Mouse (Mus musculus) left cerebral cortex, postnatal 10 days (tissue): ENCODE data around the gene Desi2. TPM values are rescaled to one million over a fixed set of nuclear protein-coding genes. Genes with fewer than 3 reads are reported as not detected.
"Not testable (repeated sequence)": the region's sequence is repeated elsewhere in the genome, so short reads cannot be mapped to it uniquely, and the experiment has no call there.

Experiments
- DNase-seq, 2 experiments: peaks; one replicate each; pipeline ENCODE4 v3.0.0; 2021 to 2022; ENCODE audit warnings: low spot score in 2 of 2, mixed read lengths in 1 of 2; ENCODE audit errors: extremely low spot score in 1 of 2
- intact Hi-C: fragments of 180-260 bp; cut with DNase I; formaldehyde crosslinking; loops from one replicate; pipeline ENCODE4 v1.15.1; 2025
- total RNA-seq, 2 experiments: library from RNA; stranded (reverse); gene quantifications; 2 replicates each; pipeline ENCODE4 v1.2.3; 2021

Gene Desi2
- 10 to 100 TPM; 23.6 to 25.8 TPM for total RNA-seq

DNA sequence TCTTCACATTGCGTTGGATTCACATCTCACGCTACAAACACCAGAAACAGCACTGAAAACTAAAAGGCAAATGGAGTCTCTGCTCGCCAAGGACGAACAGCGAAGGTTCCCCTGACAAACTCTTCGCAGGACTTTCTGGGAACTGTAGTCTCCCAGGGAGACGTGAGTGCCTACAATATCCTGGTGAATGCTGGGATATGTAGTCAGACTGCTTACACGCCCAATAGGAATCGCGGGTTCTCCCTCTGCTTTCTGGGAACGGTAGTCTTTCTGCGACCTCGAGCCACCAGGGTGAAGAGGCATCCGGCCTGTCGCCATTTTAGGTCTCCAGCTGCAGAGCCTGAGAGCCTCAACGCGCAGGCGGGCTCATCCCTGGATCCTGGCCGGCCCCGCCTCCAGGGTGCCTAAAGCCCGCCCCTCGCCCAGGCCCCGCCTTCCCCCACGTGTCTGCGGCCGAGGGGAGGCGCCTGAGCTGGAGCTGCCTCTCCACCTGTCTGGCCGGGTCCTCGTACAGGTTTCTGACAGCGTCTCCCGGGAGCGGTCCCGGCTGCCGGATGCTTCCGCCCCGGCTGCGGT lies at the start of gene Desi2:
TSS of gene Desi2 (plus strand) at position 202 of the 576 bp plus-strand sequence.
- DNase-seq: peak; percentile 95 to 97
- intact Hi-C loops: not testable (repeated sequence)

DNA sequence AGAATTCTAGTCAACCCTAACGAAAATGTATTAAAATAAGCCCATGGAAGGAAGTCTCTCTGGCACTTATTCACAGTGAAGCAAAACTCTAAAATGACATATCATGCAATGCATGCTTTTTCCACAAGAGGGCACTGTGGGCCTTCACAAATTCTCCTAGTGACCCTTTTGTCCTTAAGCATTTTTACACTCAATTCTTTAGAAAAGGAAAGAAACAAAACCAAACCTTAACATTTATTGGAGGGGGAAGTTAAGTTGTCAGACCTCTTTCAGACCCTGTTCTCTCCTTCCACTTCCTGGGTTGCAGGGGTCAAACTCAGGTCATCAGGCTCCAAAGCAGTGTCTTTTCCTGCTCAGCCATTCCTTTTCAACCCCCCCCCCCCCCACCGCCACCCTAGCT lies 40.7 kb upstream of the Desi2 start:
- DNase-seq: peak in 1 of 2 experiments; percentile 42
- intact Hi-C loops: loop anchor here (5.0 kb wide), 1 partner anchor 156 kb away; no protein-coding TSS in a partner anchor

DNA sequence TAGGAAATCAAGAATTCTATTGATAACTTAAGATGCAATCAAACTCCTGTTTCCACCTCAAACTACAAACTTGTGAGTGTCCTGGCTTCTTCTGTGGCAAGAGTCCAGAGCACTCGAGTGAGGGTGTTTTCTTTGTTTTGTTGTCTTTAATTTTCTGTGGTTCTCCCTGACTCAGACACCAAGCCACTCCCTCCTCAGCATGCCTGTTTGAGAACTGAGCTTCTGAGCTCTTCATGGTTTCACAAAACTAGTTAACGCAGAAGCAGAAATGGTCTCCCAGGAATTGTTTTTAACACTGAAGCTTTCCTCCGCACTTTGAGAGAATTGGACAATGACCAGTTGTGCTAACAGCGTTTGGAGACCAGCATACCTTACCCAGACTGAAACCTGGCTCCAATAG lies 40.3 kb upstream of the Desi2 start:
- intact Hi-C loops: loop anchor here (5.0 kb wide), 1 partner anchor 155 kb away; no protein-coding TSS in a partner anchor
- DNase-seq: not testable (repeated sequence)

DNA sequence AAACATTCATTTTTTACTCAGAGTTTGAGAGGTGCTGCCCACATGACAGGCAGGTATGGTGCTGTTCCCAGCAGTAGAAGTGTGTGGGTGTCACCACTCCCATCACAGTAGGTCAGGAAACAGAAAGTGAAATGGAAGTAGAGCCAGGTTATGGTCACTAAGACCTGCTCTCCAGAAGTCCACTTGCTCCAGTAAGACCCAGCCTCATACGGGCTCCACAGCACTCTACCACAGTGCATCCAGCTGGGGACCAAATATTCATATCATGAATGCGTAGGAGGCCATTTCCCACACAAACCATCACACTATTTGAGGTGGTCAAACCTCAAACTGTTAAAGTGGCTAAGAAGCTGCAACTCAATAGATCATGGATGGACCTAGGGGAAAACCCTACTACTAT lies 5.0 kb upstream of the Desi2 start:
- intact Hi-C loops: no loop called here
- no peak for DNase-seq

DNA sequence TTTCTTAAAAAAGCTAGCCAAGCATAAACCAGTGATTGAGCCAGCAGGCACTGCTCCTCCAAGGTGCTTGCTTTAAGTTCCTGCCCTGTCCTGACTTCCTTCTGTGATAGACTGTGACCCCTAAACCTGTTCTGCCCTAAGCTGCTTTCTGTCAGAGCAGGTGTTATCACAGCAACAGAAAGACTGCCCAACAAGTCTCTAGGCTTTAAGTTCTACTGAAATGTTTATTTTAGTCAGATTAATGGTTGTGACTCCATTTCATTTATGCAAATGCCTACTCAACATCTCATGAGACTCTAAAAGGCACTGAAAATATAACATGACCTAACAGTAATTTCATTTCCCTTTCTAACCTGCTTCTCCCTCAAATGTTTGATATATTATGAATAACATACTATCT lies 1.6 kb upstream of the Desi2 start:
- DNase-seq: no peak
- intact Hi-C loops: no loop called here

DNA sequence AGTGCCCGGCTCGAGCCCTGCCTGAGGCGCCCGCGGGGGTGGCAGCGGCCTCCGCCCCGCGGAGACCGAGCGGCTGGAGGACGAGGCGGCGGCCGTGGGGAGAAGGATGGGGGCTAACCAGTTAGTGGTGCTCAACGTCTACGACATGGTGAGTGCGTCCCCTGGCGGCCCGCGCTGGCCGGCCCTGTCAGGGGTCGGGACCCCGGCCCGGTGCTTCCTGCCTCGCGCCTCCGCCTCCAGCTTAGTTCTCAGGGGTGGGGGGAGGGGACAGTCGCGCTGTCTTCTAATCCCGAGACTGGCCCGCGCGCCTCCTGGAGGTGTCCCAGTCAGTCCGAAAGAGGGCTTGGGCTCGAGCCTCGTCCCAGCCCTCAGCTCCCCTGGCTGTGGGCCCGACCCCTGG lies 593 bp downstream of the Desi2 start:
- intact Hi-C loops: not testable (repeated sequence)
- DNase-seq: peak in 1 of 2 experiments; percentile 82

DNA sequence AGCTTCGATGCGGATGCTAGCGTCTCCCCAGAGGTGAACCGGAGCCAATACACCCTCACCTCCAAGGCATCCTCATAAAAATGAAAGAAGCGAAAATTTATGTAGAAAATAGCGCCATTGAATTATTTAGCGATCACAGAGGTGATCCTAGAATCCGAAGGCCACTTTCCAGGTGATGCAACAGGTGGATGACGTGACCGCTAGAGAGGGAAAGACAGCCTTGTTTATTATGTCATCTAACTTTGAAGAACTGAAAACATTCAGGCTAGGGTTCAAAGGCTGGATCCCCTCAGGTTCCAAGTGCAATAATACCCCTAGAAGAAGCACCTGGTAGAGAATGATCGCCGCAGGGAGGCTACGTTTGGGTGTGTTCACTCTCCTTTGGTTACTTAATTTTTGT lies 1.2 kb downstream of the Desi2 start:
- DNase-seq: no peak
- intact Hi-C loops: no loop called here

DNA sequence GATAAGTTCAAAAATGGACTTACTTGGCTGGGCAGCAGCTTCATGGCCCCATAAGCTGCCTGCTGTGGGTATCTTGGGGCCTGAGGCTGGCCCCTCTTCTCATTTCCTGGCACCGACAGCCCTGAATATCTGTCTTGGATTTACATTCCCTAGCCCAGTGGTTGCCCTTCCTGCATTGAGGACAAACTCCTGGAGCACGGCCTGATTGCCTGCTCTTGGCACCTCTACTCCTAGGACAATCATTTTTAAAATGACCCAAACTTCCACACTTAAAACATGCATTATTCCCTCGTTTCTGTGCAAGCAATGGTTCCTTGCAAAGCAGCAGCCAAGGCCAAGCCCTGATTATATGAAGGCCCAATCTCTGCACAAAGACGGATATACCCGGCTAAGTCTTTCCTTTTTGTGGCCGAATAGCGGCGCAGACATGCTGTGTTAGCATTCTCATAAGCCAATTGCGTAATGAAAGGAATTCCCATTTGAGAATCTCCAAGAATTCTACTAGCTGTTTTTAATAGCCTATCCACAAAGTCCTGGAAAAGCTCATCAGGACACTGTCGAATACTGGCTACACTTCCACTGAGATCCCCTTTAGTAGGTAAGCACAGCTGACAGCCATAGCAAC lies 18.6 kb downstream of the Desi2 start:
- intact Hi-C loops: no loop called here
- DNase-seq: no peak

DNA sequence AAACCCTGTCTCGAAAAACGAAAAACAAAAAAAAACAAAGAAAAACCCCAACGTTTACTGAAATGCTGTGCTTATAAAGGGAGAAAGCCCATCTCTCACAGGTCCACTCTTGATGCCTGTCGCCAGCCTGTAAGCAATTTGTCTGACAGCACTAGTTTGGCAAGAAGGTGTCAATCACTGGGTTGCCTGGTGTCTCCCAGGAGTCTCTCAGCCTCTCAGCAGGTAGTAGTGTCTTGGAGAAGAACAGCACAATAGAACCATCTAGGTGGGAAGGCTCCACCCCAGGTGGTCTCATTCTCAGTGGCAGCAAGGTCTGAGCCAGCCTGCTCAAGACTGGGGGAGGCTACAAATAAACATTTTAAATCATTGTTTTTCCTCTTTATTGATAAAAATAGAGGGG lies 20.6 kb downstream of the Desi2 start:
- DNase-seq, intact Hi-C loops: not testable (repeated sequence)

DNA sequence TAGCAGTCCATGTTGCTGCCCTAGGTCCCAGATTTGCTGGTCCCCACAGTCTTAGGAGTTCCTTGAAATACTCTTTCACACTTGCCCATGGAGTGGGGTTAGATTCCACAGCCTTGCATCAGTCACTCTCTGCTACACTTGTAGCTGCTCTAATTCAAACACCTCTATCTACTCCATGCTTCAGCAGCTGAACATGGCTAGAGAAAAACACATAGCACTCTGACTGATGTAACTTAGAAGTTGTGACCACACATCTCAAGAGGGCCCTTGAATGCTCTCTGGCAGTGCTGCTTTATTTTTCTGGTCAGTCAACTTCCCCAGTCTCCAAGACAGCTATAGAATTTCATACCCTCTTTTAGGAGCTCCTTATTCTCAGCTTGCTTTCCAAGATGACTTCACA lies 22.7 kb downstream of the Desi2 start:
- DNase-seq: no peak
- intact Hi-C loops: no loop called here

DNA sequence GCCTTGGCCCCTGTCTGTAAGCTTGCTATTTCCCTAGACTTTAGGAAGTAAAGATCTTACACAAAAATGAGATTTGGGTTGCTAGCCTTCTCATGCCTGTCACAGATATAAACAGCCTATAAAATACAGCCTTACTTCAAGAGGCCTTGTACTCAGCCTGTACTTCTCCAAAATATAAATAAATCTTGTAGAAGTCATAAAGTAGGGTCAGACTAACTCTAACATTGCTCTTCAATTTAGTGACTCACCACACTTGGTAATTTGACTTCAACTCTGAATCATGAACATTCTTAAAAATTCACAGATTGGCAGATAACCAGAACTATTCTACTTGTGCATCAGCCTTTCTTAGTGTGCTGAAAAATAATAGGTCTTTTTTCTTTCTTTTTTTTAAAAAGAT lies 29.9 kb downstream of the Desi2 start:
- no peak for DNase-seq
- intact Hi-C loops: no loop called here

DNA sequence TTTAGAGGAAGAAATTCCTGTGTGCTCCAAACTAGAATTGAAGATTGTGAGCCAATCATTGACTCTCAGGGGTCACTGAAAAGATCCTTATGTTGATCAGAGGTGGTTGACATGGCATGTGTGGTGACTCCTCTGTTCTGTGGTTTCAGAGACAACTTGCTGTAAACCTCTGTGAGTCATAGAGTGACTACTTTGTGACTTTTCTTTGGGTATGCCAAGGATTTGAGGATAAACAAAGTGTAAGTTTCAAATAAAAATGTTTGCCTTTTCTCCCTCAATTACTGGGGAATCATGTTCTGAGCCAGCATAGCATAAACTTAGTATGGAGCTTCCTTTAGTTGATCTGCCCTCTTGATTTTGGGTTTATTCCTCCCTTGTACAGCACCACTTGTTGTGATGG lies 31.1 kb downstream of the Desi2 start:
- intact Hi-C loops: no loop called here

DNA sequence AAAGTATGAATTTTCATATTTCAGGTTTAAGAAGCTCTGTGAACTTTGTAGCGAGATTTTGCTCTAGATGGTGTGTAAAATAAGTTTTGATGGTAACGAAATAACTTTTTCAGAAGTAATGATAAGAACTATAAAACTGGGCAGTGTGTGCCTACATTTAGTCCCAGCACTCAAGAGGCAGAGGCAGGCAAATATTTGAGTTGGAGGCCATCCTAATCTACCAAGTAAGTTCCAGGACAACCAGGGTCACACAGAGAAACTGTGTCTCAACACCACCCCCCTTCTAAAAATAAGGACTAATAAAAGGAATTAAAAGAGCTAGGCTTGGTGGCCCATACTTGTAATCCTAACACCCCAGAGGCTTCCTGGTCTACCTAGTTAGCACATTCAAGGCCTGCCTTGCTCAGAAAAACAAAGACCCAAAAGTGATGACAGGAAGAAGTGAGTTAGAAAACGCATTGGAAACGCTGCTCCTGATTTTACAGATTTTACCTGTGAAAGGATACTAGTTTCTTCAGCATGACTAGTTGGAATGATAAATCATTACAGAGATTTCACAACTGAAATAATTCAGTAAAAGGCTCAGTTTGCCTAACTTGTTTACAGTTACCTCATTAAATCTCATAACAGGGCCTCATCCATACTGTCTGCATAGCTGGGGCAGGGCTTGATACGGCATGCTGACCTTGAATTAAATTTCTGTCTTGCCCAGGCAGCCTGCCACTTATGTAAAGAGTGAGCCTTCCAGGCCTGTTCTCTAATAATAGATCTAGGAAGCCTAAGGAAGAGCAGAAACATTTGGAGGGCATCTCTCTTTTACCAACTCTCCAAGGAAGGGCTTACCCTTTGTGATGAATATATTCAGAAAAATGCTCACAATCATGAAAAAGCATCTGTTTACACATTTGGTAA lies 32.2 kb downstream of the Desi2 start:
- DNase-seq: no peak
- intact Hi-C loops: no loop called here

More for the DNA sequence above, 31.1 kb downstream of the Desi2 start:
- no peak for DNase-seq

DNA sequence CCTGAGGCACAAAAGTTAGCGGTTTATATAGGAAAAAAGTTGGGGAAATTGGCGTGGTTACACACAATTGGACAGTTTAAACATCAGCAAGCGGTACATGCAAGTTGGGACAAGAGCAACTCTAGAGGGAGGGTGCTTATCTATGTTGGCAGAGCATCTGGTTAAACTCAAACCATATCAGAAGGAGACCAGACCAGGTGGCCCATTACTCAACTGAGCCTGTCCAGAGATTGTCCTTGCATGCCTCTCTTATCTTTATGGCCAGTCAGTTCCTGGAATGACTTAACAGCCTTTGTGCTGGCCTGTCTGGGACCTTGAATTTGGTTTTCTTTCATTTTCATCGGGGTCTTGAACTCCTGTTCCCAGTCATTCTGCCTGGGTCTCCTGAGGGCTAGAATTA lies 41.7 kb downstream of the Desi2 start:
- intact Hi-C loops, DNase-seq: not testable (repeated sequence)

DNA sequence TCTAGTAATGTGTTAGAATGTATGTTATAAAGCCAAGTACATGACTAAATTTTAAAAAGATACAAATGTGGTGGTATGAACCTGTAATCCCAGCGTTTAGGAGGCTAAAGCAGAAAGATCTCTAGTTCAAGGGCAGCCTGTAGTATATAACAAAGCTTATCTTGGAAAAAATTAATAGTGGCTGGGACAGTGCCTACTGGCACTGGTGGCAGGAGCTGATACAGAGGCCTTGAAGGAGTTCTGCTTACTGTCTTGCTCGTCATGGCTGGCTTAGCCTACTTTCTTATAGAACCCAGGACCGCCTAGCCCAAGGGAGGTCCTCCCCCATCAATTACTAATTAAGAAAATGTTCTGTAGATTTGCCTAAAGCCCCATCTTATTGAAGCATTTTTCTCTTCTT lies 46.9 kb downstream of the Desi2 start:
- intact Hi-C loops: no loop called here
- DNase-seq: no peak

DNA sequence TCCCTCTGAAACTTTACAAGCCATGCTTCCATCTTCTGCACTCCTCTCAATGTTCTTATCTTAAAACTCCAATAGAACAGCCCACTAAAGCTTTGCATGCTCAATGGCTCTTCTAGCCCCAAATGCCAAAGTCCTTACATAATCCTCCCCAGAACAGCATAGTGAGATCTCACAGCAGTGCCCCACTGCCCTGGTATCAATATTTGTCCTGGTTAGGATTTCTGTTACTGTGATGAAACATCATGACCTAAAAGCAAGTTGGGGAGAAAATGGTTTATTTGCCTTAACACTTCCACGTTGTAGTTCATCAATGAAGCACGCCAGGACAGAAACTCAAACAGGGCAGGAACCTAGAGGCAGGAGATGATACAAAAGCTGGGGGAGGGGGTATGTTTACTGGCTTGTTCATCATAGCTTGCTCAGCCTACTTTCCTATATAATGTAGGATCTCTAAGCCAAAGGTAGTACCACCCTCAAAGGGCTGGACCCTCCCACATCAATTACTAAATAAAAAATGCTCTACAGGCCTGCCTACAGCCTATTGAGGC lies 48.8 kb downstream of the Desi2 start:
- intact Hi-C loops: no loop called here
- DNase-seq: no peak

DNA sequence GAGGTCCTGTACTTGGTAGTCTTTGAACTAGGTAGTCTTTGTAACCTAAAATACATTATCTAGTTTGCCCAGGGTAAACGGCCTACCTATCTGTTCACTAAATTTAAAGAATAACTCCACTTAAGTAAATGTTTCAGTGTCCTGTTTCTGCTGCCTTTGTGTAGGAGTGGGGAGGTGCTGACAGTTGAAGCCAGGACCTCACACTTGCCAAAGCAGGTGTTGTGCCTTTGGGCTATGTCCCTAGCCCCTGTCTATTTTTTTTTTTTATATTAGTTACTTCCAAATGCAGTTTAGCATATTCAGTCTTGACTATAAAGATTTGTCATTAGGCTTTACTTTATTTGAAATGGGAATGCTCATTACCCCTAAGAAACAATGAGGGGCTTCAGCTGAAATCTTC lies 51.5 kb downstream of the Desi2 start:
- intact Hi-C loops: no loop called here
- DNase-seq: no peak

DNA sequence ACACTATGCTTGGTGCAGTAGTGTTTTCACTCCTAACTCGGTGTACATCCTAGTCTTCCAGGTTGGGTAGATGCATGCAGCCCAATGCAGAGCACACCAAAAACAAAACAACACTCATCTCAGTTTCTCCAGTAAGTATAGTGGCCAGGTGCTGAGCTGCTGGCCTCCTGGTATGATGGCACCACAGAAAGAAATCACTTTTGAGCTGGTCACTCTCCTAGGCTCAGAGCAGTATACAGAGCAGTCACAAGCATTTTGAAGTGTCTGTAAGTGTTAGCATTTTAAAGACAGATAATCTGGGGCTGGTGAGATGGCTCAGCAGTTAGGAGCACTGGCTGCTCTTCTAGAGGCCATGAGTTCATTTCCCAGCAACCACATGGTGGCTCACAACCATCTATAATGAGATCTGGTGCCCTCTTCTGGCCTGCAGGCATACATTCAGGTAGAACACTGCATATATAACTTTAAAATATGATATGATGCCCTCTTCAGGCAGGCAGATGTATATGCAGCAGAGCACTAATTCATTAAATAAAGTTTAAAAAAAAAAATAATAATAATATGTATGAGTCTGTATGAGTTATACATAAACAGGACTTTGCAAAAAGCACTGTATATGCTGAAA lies 54.8 kb downstream of the Desi2 start:
- intact Hi-C loops: no loop called here

More for the DNA sequence above, 54.8 kb downstream of the Desi2 start:
- DNase-seq: no peak
